Mouse (Mus musculus) bone marrow, adult 2 months (tissue): ENCODE results near the gene Ttc14.

Source experiments
- CTCF ChIP-seq: fragments of 200-500 bp; IDR thresholded peaks from 2 replicates; pipeline ENCODE4 v1.5.1; 2011; ENCODE audit warnings: low read length, control low read depth; ENCODE audit not compliant: control insufficient read depth, insufficient read depth
- POLR2A ChIP-seq: fragments of 200-500 bp; IDR thresholded peaks from 2 replicates; pipeline ENCODE4 v1.6.1; 2011; ENCODE audit warnings: low read depth, mild to moderate bottlenecking, control low read depth, low read length, borderline replicate concordance; ENCODE audit not compliant: control insufficient read depth

DNA sequence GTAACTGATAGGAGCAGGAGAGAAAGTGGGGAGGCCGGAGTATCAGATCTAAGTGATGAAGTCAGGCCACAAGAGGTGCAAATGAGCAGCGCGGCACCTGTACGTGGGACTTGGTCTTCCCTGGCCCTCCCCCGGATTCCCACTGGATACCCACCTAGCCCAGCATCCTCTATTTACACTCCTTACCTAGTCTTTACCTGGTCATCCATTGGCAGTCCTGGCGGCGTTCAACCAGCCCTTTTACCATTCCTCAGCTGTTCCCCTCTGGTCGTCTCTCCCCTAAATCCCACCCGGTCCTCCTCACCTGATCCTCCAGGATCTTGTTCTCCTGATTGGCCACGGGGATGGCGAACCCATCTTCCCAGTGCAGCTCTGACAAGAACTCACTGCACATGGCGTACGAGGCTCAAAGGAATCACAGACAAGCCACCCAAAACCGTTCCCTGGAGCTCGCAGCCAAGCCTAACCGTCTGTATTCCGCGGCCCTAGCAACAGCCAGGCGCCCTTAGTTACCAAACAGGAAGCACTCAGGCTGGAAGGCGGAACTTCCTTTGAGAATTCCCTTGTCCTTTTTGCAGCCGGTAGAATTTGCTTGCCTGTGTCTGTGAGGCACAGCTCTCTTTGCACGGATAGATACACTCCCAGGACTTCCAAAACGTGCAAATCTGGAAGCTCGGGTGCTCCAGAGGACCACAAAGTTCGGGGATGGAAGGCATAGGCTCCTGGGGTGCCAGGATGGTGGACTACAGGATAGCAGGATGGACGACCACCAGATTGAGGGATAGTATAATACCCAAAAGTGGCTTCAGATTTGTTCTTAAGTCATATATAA is 44.4 kb downstream of the Ttc14 start, which contains the start of gene Ccdc39:
- TF ChIP-seq POLR2A (no peak), CTCF (no peak)
